Mouse (Mus musculus) lung, postnatal 0 days (tissue): ENCODE data around the gene Itga7. TPM values are rescaled to one million over a fixed set of nuclear protein-coding genes. Genes with fewer than 3 reads are reported as not detected.

ENCODE experiments used
- ATAC-seq: fragments of 200-750 bp; cut with Nextera tagmentation; 2 replicates; pipeline ENCODE4 v1.8.0; 2017; ENCODE audit warnings: moderate library complexity
- DNase-seq: peaks from one replicate; pipeline ENCODE4 v3.0.0-alpha.2; 2016; ENCODE audit warnings: low spot score
- H3K27ac ChIP-seq: fragments of 300-500 bp; sonication (generic); 2 replicates; pipeline ENCODE4 v1.5.1; 2014; ENCODE audit warnings: antibody characterized with exemption, mild to moderate bottlenecking, low read length, mixed read lengths
- H3K27me3 ChIP-seq: fragments of 300-500 bp; sonication (generic); replicated peaks from 2 replicates; pipeline ENCODE4 v1.6.1; 2014; ENCODE audit warnings: low read length, mixed read lengths; ENCODE audit not compliant: insufficient read depth
- H3K36me3 ChIP-seq: fragments of 300-500 bp; sonication (generic); 2 replicates; pipeline ENCODE4 v1.6.1; 2014; ENCODE audit warnings: low read length, mixed read lengths; ENCODE audit not compliant: insufficient read depth
- H3K4me1 ChIP-seq: fragments of 300-500 bp; sonication (generic); 2 replicates; pipeline ENCODE4 v1.6.1; 2014; ENCODE audit warnings: antibody characterized with exemption, low read depth, low read length, mixed read lengths; ENCODE audit not compliant: insufficient read depth
- H3K4me2 ChIP-seq: fragments of 300-500 bp; sonication (generic); replicated peaks from 2 replicates; pipeline ENCODE4 v1.6.1; 2014; ENCODE audit warnings: low read depth, mild to moderate bottlenecking, low read length, moderate library complexity, mixed read lengths
- H3K4me3 ChIP-seq: fragments of 300-500 bp; sonication (generic); 2 replicates; pipeline ENCODE4 v1.5.1; 2014; ENCODE audit warnings: low read depth, low read length
- H3K9ac ChIP-seq: fragments of 300-500 bp; sonication (generic); replicated peaks from 2 replicates; pipeline ENCODE4 v1.6.1; 2014; ENCODE audit warnings: low read depth, mild to moderate bottlenecking
- H3K9me3 ChIP-seq: fragments of 300-500 bp; sonication (generic); 2 replicates; pipeline ENCODE4 v1.6.1; 2016; ENCODE audit warnings: low read length, mixed read lengths
- CTCF ChIP-seq: IDR thresholded peaks from 2 replicates; pipeline ENCODE4 v1.5.1; 2016; ENCODE audit warnings: antibody characterized with exemption, mild to moderate bottlenecking
- EP300 ChIP-seq: IDR thresholded peaks from 2 replicates; pipeline ENCODE4 v1.6.1; 2016; ENCODE audit warnings: antibody characterized with exemption, mild to moderate bottlenecking, control low read depth
- WGBS: fragments of 180-500 bp; shearing (Covaris S2); extraction: QIAGEN DNeasy Blood & Tissue Kit; methylation state at CpG from one replicate; pipeline ENCODE4 v1.1.7; 2014; 5-methylcytosine and 5-hydroxymethylcytosine counted together
- polyA plus RNA-seq: library from polyadenylated mRNA; unstranded; fragments of >200 nt; fragmentation: Nextera tagmentation; extraction: Ambion mirVana; gene quantifications from 2 replicates; pipeline ENCODE4 v1.2.1, GENCODE M21; 2015

The Itga7 gene
- polyA plus RNA-seq, 1 experiment from 2014 or later: 14.6 TPM

DNA sequence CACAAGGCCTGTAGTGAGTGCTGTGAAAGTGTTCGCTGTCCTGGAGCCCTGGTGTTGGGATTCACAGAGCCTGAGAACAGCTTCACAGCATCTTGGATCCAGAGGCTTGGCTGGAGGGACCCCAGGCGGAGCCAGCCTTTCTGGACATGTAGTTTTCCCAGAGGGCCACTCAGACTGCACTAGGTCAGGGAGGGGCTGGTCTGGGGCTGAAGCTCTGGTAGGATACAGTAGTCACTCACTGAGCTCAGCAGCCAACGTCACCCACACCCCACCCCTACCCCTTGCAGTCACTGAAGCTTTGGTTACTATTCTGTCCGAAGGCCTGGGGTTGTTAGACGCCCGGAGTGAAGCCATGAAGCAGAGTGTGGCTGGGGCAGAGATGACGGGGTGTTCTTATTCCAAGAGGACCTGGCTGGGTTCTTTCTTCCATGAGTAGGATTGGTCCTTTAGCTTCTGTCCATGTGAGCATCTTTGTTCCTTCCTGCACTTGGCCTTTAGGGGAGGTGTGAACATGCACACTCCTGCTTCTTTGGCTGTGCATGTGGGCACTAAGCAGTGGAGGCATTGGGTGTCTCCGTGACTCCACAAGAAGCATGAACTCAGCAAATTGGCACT lies 2.3 kb downstream of the Itga7 start:
- Histone ChIP-seq H3K36me3 (no peaks in the 10 kb centered on the region), H3K27me3 (peaks cover 9% of the 10 kb centered on the region), H3K27ac (no peak overlapping the region), H3K9ac (no peak overlapping the region), H3K9me3 (no peaks in the 10 kb centered on the region), H3K4me2 (peak overlapping the region; percentile 25), H3K4me3 (no peak overlapping the region), H3K4me1 (peaks cover 7% of the 10 kb centered on the region; the same call in 1 of the 2 replicates)
- ATAC-seq (peak; percentile 21; the same call in 1 of the 2 replicates), DNase-seq (no peak)
- WGBS: 74% methylated on average over 8 of the region's 8 CpGs
- no peak for TF ChIP-seq CTCF
- TF ChIP-seq EP300: no peak

DNA sequence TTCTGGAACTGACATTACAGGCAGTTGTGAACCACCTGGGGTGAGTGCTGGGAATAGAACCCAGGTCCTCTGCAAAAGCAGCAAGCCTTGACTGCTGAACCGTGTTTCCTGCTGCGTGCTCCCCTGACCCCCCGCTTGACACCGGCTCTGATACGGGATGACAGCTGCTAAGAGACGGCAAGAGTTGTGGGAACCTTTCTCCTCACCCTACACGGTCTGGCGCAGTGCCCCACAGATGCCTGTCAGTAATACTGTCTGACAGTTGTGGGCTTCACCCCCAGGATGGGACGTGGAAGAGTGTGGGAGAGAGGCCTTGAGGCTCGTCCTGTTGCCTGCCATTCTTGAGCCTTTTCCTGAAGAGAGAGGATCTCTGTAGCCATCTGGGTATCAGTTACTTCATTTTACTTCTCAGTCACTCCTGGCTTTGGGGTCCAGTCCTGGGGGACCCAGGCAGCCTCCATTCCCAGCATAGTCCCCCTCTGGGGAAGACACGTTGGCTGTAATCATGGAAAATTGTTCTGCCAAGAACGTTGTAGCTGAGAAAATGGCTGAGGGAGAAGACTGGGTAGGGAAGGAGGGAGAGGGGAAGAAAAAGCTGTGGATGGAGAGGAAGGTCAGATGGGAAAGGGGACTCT lies 4.3 kb downstream of the Itga7 start:
- Histone ChIP-seq H3K36me3 (no peaks in the 10 kb centered on the region), H3K27ac (no peak overlapping the region), H3K4me2 (no peak overlapping the region), H3K27me3 (peaks cover 5% of the 10 kb centered on the region), H3K9me3 (no peaks in the 10 kb centered on the region), H3K4me3 (no peak overlapping the region), H3K9ac (no peak overlapping the region), H3K4me1 (peaks cover 7% of the 10 kb centered on the region; the same call in 1 of the 2 replicates)
- ATAC-seq: no peak
- TF ChIP-seq CTCF (no peak), EP300 (no peak)
- 65% methylated on average over 12 of the region's 12 CpGs for WGBS
- no peak for DNase-seq

DNA sequence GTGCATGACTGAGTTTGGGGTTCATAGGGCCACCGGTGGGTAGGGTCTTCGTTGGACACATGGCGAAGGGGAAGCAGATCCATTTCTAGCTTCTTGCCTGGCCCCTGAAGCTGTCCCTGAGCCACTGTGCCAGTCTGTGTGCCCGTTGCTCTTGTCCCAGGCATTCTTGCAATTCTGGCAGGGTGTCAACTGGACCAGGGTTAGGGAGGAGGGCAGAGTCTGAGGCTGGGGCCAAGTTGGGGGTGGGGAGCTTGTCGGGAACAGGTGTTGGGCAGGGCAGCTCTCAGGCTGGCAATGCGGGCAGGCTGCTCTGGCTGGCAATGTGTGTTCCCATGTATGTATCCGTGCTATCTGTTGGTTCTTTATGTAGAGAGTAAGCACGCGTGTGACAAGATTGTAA lies 4.8 kb downstream of the Itga7 start:
- H3K36me3 ChIP-seq: no peaks in the 10 kb centered on the region
- WGBS: 60% methylated on average over 9 of the region's 9 CpGs
- H3K9ac ChIP-seq: no peak overlapping the region

DNA sequence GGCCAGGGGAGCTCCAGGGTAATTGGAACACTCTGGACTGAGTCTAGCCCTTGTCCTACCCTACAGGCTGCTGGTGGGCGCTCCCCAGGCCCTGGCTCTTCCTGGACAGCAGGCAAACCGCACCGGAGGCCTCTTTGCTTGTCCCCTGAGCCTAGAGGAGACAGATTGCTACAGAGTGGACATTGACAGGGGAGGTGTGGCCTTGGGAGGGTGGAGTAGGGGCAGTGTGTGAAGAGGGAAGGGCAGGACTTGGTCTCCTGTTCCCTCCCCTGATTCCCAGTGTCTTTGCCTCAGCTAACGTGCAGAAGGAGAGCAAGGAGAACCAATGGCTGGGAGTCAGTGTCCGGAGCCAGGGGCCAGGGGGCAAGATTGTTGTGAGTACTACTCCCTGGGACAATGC lies 5.4 kb downstream of the Itga7 start:
- no peak for DNase-seq
- ATAC-seq: peak; percentile 69
- 40% methylated on average over 5 of the region's 5 CpGs for WGBS

More for the DNA sequence above, 4.8 kb downstream of the Itga7 start:
- no peak overlapping the region for H3K4me3 ChIP-seq
- H3K27ac ChIP-seq: no peak overlapping the region
- TF ChIP-seq EP300 (no peak), CTCF (no peak)
- H3K4me2 ChIP-seq: no peak overlapping the region
- peaks cover 7% of the 10 kb centered on the region; the same call in 1 of the 2 replicates for H3K4me1 ChIP-seq
- no peaks in the 10 kb centered on the region for H3K9me3 ChIP-seq
- peaks cover 5% of the 10 kb centered on the region for H3K27me3 ChIP-seq
- peak; percentile 66 for DNase-seq
- ATAC-seq: peak; percentile 74

GRCm38 (mm10) chr10:128940475-128941061 lies 7.0 kb downstream of the Itga7 start:
- TF ChIP-seq EP300: no peak
- no peak for TF ChIP-seq CTCF
- no peaks in the 10 kb centered on the region for H3K36me3 ChIP-seq
- H3K9ac ChIP-seq: no peak overlapping the region
- ATAC-seq (no peak), DNase-seq (no peak)
- no peaks in the 10 kb centered on the region for H3K9me3 ChIP-seq
- no peak overlapping the region for H3K27ac ChIP-seq
- H3K27me3 ChIP-seq: no peaks in the 10 kb centered on the region
- 0 out of 2 replicates have a peak, but pooled peaks cover 5% of the 10 kb centered on the region for H3K4me1 ChIP-seq
- 75% methylated on average over 10 of the region's 10 CpGs for WGBS
- no peak overlapping the region for H3K4me2 ChIP-seq
- H3K4me3 ChIP-seq: no peak overlapping the region

More for the DNA sequence above, 5.4 kb downstream of the Itga7 start:
- Histone ChIP-seq H3K4me2 (no peak overlapping the region), H3K27me3 (peaks cover 5% of the 10 kb centered on the region; the same call in 1 of the 2 replicates), H3K4me1 (peaks cover 6% of the 10 kb centered on the region; the same call in 1 of the 2 replicates), H3K9me3 (no peaks in the 10 kb centered on the region), H3K9ac (no peak overlapping the region), H3K36me3 (no peaks in the 10 kb centered on the region), H3K27ac (no peak overlapping the region), H3K4me3 (no peak overlapping the region)
- TF ChIP-seq CTCF: no peak
- TF ChIP-seq EP300: no peak

GRCm38 (mm10) chr10:128945675-128946074 lies 12.1 kb downstream of the Itga7 start:
- no peak overlapping the region for H3K27ac ChIP-seq
- H3K4me1 ChIP-seq: no peaks in the 10 kb centered on the region
- no peaks in the 10 kb centered on the region for H3K36me3 ChIP-seq
- H3K4me2 ChIP-seq: no peak overlapping the region
- no peak overlapping the region for H3K9ac ChIP-seq
- WGBS: 22% methylated on average over 3 of the region's 3 CpGs
- H3K9me3 ChIP-seq: no peaks in the 10 kb centered on the region
- no peaks in the 10 kb centered on the region for H3K27me3 ChIP-seq
- ATAC-seq (peak; percentile 60), DNase-seq (peak; percentile 44)
- peak; percentile 83 for TF ChIP-seq CTCF
- TF ChIP-seq EP300: no peak
- no peak overlapping the region for H3K4me3 ChIP-seq
